Mouse (Mus musculus): ENCODE results near the gene Nr1h3. TPM values are rescaled to one million over a fixed set of nuclear protein-coding genes. Genes with fewer than 3 reads are reported as not detected.

The Nr1h3 gene
- polyA plus RNA-seq, 2 experiments, result 1.5 to 3.4 TPM

GRCm38 (mm10) chr2:91180706-91181105 is 21.9 kb downstream of the Nr1h3 start:
- TF ChIP-seq POLR2A (IDR thresholded peaks at IDR 0.05; ENCODE audit: borderline replicate concordance, extremely low read depth, insufficient read depth, insufficient read length), result no peak

DNA sequence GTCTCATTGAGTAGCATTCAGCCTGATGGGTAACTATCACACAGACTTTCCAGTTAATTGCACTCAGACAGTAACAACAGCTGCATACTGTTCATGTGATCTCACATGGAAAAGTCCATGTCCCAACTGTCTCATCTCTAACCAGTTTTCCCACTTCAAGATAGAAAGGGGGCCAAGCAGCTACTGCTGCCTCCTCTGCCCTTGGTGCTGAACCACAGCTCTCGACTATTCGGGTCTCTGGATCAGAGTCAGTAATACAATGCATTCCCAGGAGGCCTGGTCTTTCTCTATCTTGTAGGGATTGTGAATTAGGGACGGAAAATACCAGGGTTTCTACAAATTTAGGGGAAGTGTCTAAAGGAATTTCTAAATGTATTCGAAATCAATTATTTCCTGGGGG is 22.8 kb downstream of the Nr1h3 start:
- TF ChIP-seq POLR2A (IDR thresholded peaks at IDR 0.05; ENCODE audit: borderline replicate concordance, extremely low read depth, insufficient read depth, insufficient read length), result no peak
- no peaks in the 10 kb centered on the region for H3K27me3 ChIP-seq (ENCODE audit: control insufficient read depth, insufficient read depth, low read length)
- no peak overlapping the region for H3K4me2 ChIP-seq (replicated peaks; ENCODE audit: low read depth, low read length, severe bottlenecking)
- ATAC-seq (ENCODE audit: low FRiP score, low read depth) (no peak), DNase-seq (ENCODE audit: low spot score) (no peak)
- no peak overlapping the region for H3K27ac ChIP-seq (replicated peaks; ENCODE audit: low read depth, low read length)
- 40% methylated on average over 4 of the region's 4 CpGs for WGBS
- no peaks in the 10 kb centered on the region for H3K9me3 ChIP-seq (ENCODE audit: control insufficient read depth, low read length)
- H3K9ac ChIP-seq (ENCODE audit: low read depth, low read length, severe bottlenecking), result no peak overlapping the region
- H3K4me1 ChIP-seq (ENCODE audit: control insufficient read depth, insufficient read depth, low read length), result peaks cover 13% of the 10 kb centered on the region
- H3K4me3 ChIP-seq (replicated peaks; ENCODE audit: low read length), result no peak overlapping the region
- peaks cover 7% of the 10 kb centered on the region; the same call in 1 of the 2 replicates for H3K36me3 ChIP-seq (ENCODE audit: control insufficient read depth, insufficient read depth, low read length)

More at GRCm38 (mm10) chr2:91180706-91181105, 21.9 kb downstream of the Nr1h3 start:
- H3K4me2 ChIP-seq (replicated peaks; ENCODE audit: low read depth, low read length, severe bottlenecking), result no peak overlapping the region
- no peak overlapping the region for H3K4me3 ChIP-seq (replicated peaks; ENCODE audit: low read length)
- H3K27ac ChIP-seq (replicated peaks; ENCODE audit: low read depth, low read length), result no peak overlapping the region
- H3K36me3 ChIP-seq (ENCODE audit: control insufficient read depth, insufficient read depth, low read length), result peaks cover 7% of the 10 kb centered on the region; the same call in 1 of the 2 replicates
- DNase-seq (ENCODE audit: low spot score), result no peak
- H3K9ac ChIP-seq (ENCODE audit: low read depth, low read length, severe bottlenecking), result no peak overlapping the region
- no peaks in the 10 kb centered on the region for H3K9me3 ChIP-seq (ENCODE audit: control insufficient read depth, low read length)
- no peaks in the 10 kb centered on the region for H3K27me3 ChIP-seq (ENCODE audit: control insufficient read depth, insufficient read depth, low read length)
- WGBS, result 69% methylated on average over 5 of the region's 5 CpGs
- H3K4me1 ChIP-seq (ENCODE audit: control insufficient read depth, insufficient read depth, low read length), result peaks cover 13% of the 10 kb centered on the region
- no peak for ATAC-seq (ENCODE audit: low FRiP score, low read depth)

- no peak for TF ChIP-seq POLR2A (IDR thresholded peaks at IDR 0.05; ENCODE audit: borderline replicate concordance, extremely low read depth, insufficient read depth, insufficient read length)
- no peak for DNase-seq (ENCODE audit: low spot score)
- WGBS, result 83% methylated on average over 6 of the region's 6 CpGs
These were observed 26.4 kb downstream of the Nr1h3 start for GRCm38 (mm10) chr2:91176234-91176633.

GRCm38 (mm10) chr2:91175490-91175889 is 27.1 kb downstream of the Nr1h3 start:
- ATAC-seq (ENCODE audit: low FRiP score, low read depth) (no peak), DNase-seq (ENCODE audit: low spot score) (no peak)
- H3K4me3 ChIP-seq (replicated peaks; ENCODE audit: low read length), result no peak overlapping the region
- no peak overlapping the region for H3K27ac ChIP-seq (replicated peaks; ENCODE audit: low read depth, low read length)
- no peak overlapping the region for H3K9ac ChIP-seq (ENCODE audit: low read depth, low read length, severe bottlenecking)
- H3K4me1 ChIP-seq (ENCODE audit: control insufficient read depth, insufficient read depth, low read length), result no peaks in the 10 kb centered on the region
- H3K36me3 ChIP-seq (ENCODE audit: control insufficient read depth, insufficient read depth, low read length), result peaks cover 27% of the 10 kb centered on the region
- no peaks in the 10 kb centered on the region for H3K9me3 ChIP-seq (ENCODE audit: control insufficient read depth, low read length)
- WGBS, result 82% methylated on average over 4 of the region's 4 CpGs
- no peak overlapping the region for H3K4me2 ChIP-seq (replicated peaks; ENCODE audit: low read depth, low read length, severe bottlenecking)
- no peak for TF ChIP-seq POLR2A (IDR thresholded peaks at IDR 0.05; ENCODE audit: borderline replicate concordance, extremely low read depth, insufficient read depth, insufficient read length)
- no peaks in the 10 kb centered on the region for H3K27me3 ChIP-seq (ENCODE audit: control insufficient read depth, insufficient read depth, low read length)

More at GRCm38 (mm10) chr2:91176234-91176633, 26.4 kb downstream of the Nr1h3 start:
- Histone ChIP-seq H3K9ac (ENCODE audit: low read depth, low read length, severe bottlenecking) (no peak overlapping the region), H3K27me3 (ENCODE audit: control insufficient read depth, insufficient read depth, low read length) (no peaks in the 10 kb centered on the region), H3K9me3 (ENCODE audit: control insufficient read depth, low read length) (no peaks in the 10 kb centered on the region), H3K4me1 (ENCODE audit: control insufficient read depth, insufficient read depth, low read length) (no peaks in the 10 kb centered on the region), H3K4me3 (replicated peaks; ENCODE audit: low read length) (no peak overlapping the region), H3K36me3 (ENCODE audit: control insufficient read depth, insufficient read depth, low read length) (peaks cover 24% of the 10 kb centered on the region), H3K27ac (replicated peaks; ENCODE audit: low read depth, low read length) (no peak overlapping the region), H3K4me2 (replicated peaks; ENCODE audit: low read depth, low read length, severe bottlenecking) (no peak overlapping the region)
- ATAC-seq (ENCODE audit: low FRiP score, low read depth), result no peak

DNA sequence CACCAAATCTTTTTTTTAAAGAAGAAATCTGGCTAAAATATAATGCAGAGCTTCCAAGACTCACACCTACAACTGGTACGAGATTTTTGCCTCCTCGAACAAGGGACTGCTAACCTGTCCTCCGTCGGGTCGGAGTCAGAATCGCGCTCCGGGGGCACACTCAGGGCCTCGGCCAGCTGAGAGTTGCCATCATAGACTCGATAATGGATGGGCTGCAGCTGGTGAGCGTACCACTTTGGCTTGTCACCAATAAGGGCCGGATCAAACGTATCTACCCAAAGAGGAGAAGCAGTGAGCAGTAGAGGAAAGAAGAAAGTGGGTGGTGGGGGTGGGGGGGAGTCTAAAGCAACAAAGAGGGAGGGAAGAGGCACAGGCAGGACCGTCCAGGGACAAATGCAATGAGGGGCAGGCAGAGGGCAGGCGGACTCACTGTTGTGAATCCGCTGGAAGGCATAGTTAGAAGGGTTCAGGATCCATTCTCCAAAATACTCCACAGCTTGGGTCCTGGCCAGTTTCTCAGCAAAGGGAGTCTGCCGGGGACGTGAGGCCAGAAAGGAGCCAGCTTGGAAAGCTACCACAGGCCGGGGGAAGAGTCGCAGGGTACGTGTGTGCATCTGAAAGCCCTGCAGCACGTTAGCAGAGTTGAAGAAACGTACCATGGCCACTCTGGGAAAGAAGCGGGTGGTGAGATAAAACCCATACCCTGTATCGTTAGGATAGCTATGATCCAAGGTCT is 32.9 kb downstream of the Nr1h3 start:
- Histone ChIP-seq H3K27me3 (ENCODE audit: control insufficient read depth, insufficient read depth, low read length) (no peaks in the 10 kb centered on the region), H3K4me2 (replicated peaks; ENCODE audit: low read depth, low read length, severe bottlenecking) (no peak overlapping the region), H3K27ac (replicated peaks; ENCODE audit: low read depth, low read length) (no peak overlapping the region), H3K4me3 (replicated peaks; ENCODE audit: low read length) (no peak overlapping the region), H3K36me3 (ENCODE audit: control insufficient read depth, insufficient read depth, low read length) (peaks cover 49% of the 10 kb centered on the region), H3K4me1 (ENCODE audit: control insufficient read depth, insufficient read depth, low read length) (no peaks in the 10 kb centered on the region), H3K9me3 (ENCODE audit: control insufficient read depth, low read length) (no peaks in the 10 kb centered on the region), H3K9ac (ENCODE audit: low read depth, low read length, severe bottlenecking) (no peak overlapping the region)
- WGBS, result 85% methylated on average over 25 of the region's 25 CpGs
- no peak for ATAC-seq (ENCODE audit: low FRiP score, low read depth)
- DNase-seq (ENCODE audit: low spot score), result no peak
- TF ChIP-seq POLR2A (IDR thresholded peaks at IDR 0.05; ENCODE audit: borderline replicate concordance, extremely low read depth, insufficient read depth, insufficient read length), result no peak
